Mouse (Mus musculus): ENCODE measurements at regions not wholly inside any gene's neighbourhood (a gene's known extent, or its start where the extent isn't known, plus 50 kb on each side); places are given as distances from the start of the nearest gene placed in this dataset.
A peak's percentile ranks its signal among the peaks of the same experiment; 100 is the strongest.

- DNase-seq, result no peak
These were observed 858.5 kb downstream of the Zfp704 start for GRCm38 (mm10) chr3:8751356-8751755.

- no peak for DNase-seq
These were observed 859.0 kb downstream of the Zfp704 start for GRCm38 (mm10) chr3:8750858-8751257.

- DNase-seq, result no peak
These were observed 859.7 kb downstream of the Zfp704 start for GRCm38 (mm10) chr3:8750162-8750561.

GRCm38 (mm10) chr3:8747201-8747600 is 862.7 kb downstream of the Zfp704 start:
- DNase-seq, result no peak

- DNase-seq, result no peak
These were observed 863.2 kb downstream of the Zfp704 start for GRCm38 (mm10) chr3:8746677-8747076.

GRCm38 (mm10) chr3:8746037-8746436 is 863.8 kb downstream of the Zfp704 start:
- DNase-seq, result no peak

- no peak for DNase-seq
These were observed 865.0 kb downstream of the Zfp704 start for GRCm38 (mm10) chr3:8744857-8745256.

- no peak for DNase-seq
These were observed 866.2 kb downstream of the Zfp704 start for GRCm38 (mm10) chr3:8743650-8744049.

- no peak for DNase-seq
These were observed 868.4 kb downstream of the Zfp704 start for GRCm38 (mm10) chr3:8741266-8742023.

- no peak for DNase-seq
These were observed 869.2 kb downstream of the Zfp704 start for GRCm38 (mm10) chr3:8740710-8741109.

- DNase-seq, result no peak
These were observed 870.6 kb downstream of the Zfp704 start for GRCm38 (mm10) chr3:8739299-8739698.

- no peak for DNase-seq
These were observed 873.5 kb downstream of the Zfp704 start for GRCm38 (mm10) chr3:8736239-8736953.

- no peak for DNase-seq
These were observed 875.8 kb downstream of the Zfp704 start for GRCm38 (mm10) chr3:8734096-8734495.

- DNase-seq, result no peak
These were observed 878.5 kb downstream of the Zfp704 start for GRCm38 (mm10) chr3:8731398-8731797.

- no peak for DNase-seq
These were observed 888.0 kb downstream of the Zfp704 start for GRCm38 (mm10) chr3:8721628-8722594.

- DNase-seq, result no peak
These were observed 889.2 kb downstream of the Zfp704 start for GRCm38 (mm10) chr3:8720586-8721100.

GRCm38 (mm10) chr3:8718206-8718605 is 891.7 kb downstream of the Zfp704 start:
- DNase-seq, result peak; percentile 42

GRCm38 (mm10) chr3:8717334-8717812 is 892.5 kb downstream of the Zfp704 start:
- peak; percentile 61 for DNase-seq
